Mouse (Mus musculus): ENCODE measurements at regions not wholly inside any gene's neighbourhood (a gene's known extent, or its start where the extent isn't known, plus 50 kb on each side); places are given as distances from the start of the nearest gene placed in this dataset.
A peak's percentile ranks its signal among the peaks of the same experiment; 100 is the strongest.

DNA sequence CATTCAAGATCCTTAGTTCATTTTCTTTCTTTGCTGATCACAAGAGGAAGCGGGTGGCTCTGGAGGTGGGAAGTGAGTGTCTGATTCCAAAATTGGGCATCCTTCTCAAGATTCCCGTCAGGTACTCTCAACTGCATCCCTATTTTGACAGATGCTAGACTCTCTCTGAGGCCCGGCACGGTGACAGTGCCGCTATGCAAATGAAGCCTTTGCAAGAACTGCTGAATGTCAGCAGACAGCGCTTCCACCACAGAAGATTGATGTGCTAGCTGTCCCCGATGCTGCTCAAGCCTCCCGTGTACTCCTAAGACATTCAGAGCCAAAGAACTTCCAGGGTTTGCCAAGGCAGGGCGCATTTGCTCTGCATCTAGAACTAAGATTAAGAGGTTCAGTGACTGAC lies 50.9 kb upstream of the Cpne4 start:
- DNase-seq (ENCODE audit: low spot score): no peak

- DNase-seq (ENCODE audit: low spot score): no peak
These were observed 56.4 kb upstream of the Cpne4 start for GRCm38 (mm10) chr9:104490696-104491095.

DNA sequence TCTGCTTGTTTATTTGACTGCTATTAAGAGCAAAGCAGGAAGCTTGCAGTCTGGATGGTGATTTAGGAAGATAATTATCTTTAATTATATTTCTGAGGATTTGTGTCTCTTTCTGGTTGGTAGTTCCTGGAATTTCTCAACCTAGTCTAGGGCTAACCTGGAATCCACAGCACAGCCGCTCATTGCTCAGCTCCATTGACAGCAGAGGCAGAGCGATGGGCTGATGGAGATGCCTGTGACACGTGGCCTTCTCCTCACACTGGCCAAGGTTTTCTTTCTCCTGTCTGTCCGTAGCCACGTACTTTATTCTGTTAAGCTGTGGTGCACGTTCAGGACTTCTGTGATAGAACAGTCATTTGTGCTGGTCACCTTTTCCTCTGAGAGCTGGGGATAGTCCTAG lies 57.7 kb upstream of the Cpne4 start:
- DNase-seq (ENCODE audit: low spot score): no peak

- no peak for DNase-seq (ENCODE audit: low spot score)
These were observed 64.6 kb upstream of the Cpne4 start for GRCm38 (mm10) chr9:104482440-104482839.

DNA sequence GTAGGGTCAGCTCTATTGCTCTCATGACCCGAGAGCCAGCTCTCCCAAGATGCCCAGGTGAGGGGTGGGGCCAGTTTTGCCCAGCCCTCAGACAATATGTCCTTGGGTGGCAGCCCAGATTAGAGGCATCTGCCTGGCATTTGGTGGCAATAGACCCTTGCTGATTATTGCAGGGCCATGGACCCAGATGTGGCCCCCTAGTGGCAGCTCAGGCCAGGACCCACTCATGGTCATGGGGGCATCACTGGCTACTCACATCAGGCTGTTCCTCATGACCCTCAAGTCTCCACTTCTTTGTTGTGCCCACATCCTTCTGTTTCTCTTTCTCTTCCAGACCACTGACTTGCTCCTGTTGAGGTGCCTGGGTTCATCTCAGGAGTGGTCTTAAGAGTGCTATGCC lies 66.4 kb upstream of the Cpne4 start:
- DNase-seq (ENCODE audit: low spot score): no peak

DNA sequence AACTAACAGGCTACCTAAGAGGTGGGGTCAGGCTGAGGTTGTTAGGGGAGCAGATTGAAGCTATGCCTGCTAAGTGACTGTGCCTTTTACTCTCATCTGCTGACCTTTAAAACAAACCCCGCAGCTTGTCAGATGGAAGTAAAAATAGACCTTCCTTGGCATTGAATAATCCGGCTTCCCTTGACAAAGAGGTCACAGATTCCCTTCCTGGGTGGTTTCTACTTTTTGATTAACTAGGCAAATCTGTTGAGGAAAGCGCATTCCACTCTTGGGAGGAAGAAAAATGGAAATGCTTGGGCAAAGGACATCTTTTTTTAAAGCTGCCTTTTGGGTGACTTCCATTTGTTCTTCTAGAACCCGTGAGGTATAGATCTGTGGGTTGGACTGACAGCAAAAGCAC lies 72.3 kb upstream of the Cpne4 start:
- DNase-seq (ENCODE audit: low spot score): no peak

- no peak for DNase-seq (ENCODE audit: low spot score)
These were observed 79.8 kb upstream of the Cpne4 start for GRCm38 (mm10) chr9:104467238-104467637.

GRCm38 (mm10) chr9:104463701-104464100 lies 83.4 kb upstream of the Cpne4 start:
- DNase-seq (ENCODE audit: low spot score): no peak

DNA sequence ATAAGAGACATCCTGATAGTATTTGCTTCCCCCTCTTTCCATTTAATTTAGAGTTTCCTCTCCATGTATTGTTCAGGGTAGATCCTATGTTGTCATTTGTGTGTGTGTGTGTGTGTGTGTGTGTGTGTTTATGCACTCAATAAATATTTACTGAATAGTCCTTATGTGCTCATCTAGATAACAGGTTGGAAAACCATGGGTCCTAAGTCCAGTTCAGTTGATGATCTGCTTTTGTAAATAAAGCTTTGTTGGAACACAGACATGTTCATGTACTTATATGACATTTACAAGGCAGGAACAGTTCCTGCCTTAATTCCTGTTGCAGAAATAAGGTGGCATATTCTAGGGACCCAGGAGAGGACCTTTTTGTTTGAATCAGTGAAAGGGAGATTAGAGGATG lies 87.0 kb upstream of the Cpne4 start:
- DNase-seq (ENCODE audit: low spot score): no peak

GRCm38 (mm10) chr9:104457635-104458034 lies 89.5 kb upstream of the Cpne4 start:
- no peak for DNase-seq (ENCODE audit: low spot score)

DNA sequence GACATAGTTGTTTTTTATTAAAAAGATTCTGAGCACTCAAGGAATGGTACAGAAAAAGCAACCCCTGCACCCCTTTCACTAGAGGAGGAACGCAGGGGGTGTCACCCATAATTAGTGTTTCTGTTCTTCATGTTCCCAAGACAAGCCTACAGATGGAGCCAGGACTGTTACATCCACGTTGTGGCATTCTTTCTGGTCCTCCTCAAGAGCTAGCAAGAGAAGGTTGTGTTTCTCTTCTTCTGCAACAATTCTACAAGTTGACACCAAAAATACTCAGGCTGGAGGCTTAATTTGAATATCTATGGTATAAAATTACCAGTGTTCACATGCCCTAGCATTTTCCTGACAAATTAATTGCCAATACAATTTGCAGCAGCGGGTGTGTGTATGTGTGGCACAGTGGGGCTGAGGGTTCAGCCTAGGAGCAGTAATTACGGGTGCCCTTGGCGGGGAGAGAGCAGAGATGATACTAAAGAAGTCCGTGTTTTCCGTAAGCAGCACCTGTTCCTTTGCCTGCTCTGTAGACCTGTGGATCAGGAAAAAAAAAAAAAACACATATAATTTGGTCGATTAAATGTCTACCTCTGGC lies 98.4 kb upstream of the Cpne4 start:
- no peak for DNase-seq (ENCODE audit: low spot score)

GRCm38 (mm10) chr9:104444906-104445305 lies 102.2 kb upstream of the Cpne4 start:
- DNase-seq (ENCODE audit: low spot score): peak; percentile 10

GRCm38 (mm10) chr9:104443236-104443635 lies 103.8 kb upstream of the Cpne4 start:
- DNase-seq (ENCODE audit: low spot score): no peak

DNA sequence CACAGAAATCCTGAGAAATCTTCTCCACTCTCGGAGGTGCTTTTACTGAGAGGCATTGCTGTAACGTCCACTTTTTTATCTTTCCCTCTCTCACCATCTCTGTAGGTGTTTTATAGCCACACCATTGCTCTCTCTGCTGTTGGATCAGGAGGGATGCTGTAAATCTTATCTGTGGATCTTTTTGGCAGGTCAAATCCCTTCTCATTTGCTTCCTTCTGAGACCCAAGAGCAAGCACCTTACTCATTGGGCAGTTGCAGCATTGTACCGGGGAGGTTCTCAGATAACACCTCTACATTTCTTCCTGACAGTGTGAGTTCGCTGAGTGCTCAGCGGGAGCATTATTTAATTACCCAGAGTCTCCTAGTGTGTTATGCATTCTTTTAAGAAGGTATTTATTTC lies 75.5 kb upstream of the Acpp start:
- no peak for DNase-seq (ENCODE audit: low spot score)

GRCm38 (mm10) chr9:104410211-104410610 lies 72.7 kb upstream of the Acpp start:
- no peak for DNase-seq (ENCODE audit: low spot score)

- DNase-seq (ENCODE audit: low spot score): no peak
These were observed 71.8 kb upstream of the Acpp start for GRCm38 (mm10) chr9:104409381-104409780.

DNA sequence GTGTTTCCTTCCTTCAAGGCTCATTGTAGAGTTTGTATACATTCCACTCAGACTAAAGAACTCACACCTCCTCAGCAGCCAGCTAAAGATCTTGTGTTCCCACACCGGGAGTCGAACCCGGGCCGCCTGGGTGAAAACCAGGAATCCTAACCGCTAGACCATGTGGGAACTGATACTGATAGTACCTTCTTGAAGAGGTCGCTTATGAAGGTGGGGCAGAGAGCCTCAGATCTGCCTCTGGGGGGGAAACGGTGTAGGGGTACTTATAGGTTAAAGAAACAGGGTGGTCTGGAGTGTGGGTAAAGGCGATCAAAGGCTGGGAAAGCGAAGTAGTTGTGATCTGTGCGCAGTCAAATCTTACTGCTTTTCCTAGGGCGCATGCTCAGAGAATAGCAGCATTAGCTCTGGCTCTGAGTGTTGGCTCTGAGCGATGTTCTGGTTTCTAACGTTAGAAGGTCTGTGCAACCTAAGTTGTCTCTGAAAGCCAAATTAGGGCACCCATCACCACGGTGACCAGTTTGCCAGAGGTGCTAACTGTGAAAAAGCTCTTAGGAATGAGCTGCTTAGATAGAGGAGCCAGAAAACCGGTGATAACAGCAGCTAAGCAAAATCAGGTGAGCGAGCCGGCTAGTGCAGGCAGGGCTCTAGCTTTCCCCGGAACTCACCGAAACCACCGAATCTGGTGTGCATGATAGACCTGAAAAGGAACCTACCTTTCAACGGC lies 71.2 kb upstream of the Acpp start:
- no peak for DNase-seq (ENCODE audit: low spot score)

DNA sequence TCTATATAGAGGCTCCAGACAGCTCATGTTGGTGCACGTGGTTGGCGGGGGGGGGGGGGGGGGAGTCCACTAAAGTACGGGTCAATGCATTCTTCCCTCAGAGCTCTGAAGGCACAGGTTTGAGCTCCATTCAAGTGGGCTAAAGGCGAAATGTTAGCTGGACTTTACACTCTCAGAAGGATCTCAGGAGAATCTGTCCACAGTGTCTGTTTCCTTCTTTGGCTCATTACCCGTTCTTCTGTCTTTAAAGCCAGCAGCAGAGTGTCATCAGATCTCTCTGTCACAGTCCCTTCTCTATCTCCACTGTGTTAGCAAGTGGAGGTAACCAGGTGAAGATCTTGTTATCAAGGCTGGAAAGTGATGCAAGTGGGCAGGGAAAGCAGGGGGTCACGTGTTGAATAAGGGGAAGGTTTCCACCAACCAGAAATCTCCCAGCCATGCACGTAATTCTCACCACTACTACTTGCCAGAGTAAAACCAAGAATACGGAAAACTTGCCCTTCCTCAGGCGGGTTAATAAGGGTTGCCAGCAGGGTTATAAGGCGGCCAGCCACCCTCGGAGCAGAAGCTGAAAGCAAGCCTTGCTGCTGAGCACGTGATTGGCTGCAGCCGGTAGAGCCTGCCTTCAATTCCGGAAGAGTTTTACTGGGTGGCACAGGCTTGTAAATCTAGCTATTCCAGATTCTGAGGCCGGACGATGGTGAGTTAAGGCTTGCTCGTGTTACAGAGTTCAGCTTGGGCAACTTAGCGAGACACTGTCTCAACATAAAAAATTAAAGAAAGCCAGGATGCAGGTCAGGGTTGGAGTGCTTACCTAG lies 70.2 kb upstream of the Acpp start:
- no peak for DNase-seq (ENCODE audit: low spot score)

DNA sequence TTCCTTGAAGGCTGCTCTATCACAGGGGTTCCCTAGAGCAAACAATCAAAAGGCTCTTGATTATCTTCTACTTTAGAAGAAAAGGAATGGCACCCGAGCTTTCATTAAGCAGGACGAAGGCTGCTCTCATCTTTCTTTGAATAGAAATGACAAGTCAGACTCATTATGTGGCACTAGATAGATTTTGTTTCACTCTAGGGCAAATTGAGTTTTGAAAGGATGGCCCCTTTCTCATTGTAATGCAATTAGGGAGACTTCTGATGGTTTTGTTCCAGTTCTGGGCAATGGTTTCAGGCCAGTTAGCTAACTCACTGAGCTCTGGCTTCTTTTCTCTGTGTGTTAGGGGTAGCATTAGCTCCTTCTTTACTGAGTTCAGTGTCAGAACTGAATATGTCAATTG lies 69.5 kb upstream of the Acpp start:
- DNase-seq (ENCODE audit: low spot score): no peak

DNA sequence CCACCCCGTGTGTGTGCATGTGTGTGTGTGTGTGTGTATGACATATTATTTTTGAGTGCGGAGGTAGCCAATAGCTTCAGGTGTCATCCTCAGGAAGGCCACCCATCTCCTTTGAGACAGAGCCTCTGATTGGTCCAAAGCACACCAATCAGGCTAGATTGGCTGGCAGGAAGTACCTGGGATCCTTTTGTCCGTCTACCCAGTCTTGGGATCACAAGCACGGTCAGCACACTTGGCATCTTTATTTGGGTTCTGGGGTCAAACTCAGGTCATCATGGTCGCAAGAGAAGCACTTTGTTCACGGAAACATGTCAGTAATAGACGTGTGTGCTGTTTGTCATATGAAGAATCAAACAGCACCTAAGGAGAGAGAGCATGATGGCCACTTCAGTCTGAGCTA lies 68.9 kb upstream of the Acpp start:
- DNase-seq (ENCODE audit: low spot score): no peak

GRCm38 (mm10) chr9:104403863-104404262 lies 66.3 kb upstream of the Acpp start:
- no peak for DNase-seq (ENCODE audit: low spot score)

DNA sequence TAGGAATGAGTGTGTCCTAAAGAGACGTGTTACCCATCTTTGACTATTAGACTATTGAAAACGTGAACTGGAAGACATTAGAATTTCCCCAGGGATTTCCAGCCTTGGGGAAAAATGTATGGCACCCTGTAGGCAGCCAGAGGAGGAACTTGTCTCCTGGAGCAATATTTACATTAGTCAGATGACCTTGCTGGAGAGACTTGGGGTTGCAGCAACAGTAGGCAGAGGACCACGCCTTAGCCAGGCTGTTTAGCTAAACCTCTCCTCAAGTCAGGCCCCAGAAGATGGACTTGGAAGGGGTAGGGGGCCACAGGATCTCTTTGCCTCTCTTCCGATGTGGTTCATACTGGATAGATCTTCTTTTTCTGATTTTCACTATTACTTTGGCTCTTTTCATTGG lies 64.1 kb upstream of the Acpp start:
- no peak for DNase-seq (ENCODE audit: low spot score)

GRCm38 (mm10) chr9:104399927-104400326 lies 62.4 kb upstream of the Acpp start:
- no peak for DNase-seq (ENCODE audit: low spot score)
